11 mouse cellular contexts compared by ENCODE assay signal in the genomic region with DNA sequence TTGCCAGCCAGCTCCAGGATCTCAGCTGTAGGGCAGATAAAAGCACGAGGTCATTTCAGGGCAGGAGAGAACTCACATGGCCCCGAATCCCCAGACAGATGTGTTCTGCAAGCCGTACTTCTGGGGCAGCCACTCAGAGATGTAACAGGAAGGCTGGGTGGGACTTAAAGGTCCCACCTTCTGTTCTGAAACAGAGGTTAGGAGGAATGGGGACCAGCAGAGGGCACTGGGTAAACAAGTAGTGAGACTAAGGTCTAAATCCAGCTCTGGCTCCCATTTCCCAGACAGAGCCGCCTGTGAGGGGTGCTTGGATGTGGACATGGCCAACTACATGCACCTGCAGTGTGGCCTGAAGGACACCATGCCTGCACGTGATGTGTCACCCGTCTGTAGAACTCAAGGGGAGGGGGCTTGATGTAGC. TPM values are rescaled to one million over a fixed set of nuclear protein-coding genes. Genes with fewer than 3 reads are reported as not detected.
A peak's percentile ranks its signal among the peaks of the same experiment; 100 is the strongest.
DNase-seq lines count a peak whose midpoint lies in the region; ATAC-seq and TF ChIP-seq lines count a peak whose summit lies in the region.
"Had no signal": no experiment of that assay in that cellular context is flagged by ENCODE, and none has a peak within 500 bp of the region (broad histone marks: within the 10 kb centered on the region; RNA-seq: fewer than 3 reads in every experiment).

No protein-coding gene starts in this region.

- no peak overlapping the region for H3K4me2 ChIP-seq in kidney, postnatal 0 days (ENCODE audit: low read length)
- H3K4me2 ChIP-seq in heart, postnatal 0 days (ENCODE audit: low read depth, low read length), result no peak overlapping the region

- TF ChIP-seq CTCF in kidney, postnatal 0 days (IDR thresholded peaks at IDR 0.05; ENCODE audit: low read depth), result peak; percentile 25; the same call in 1 of the 2 replicates
- TF ChIP-seq CTCF in heart, postnatal 0 days (IDR thresholded peaks at IDR 0.05; ENCODE audit: low read depth), result peak; percentile 41

- TF ChIP-seq EP300 in heart, postnatal 0 days (IDR thresholded peaks at IDR 0.05; ENCODE audit: low read depth), result no peak

- H3K36me3 ChIP-seq in kidney, postnatal 0 days (ENCODE audit: insufficient read depth, low read length), result peaks cover 31% of the 10 kb centered on the region
- H3K36me3 ChIP-seq in heart, postnatal 0 days (replicated peaks; ENCODE audit: control insufficient read depth, insufficient read depth, low read length), result peaks cover 43% of the 10 kb centered on the region

- ATAC-seq in frontal cortex, adult (ENCODE audit: low TSS enrichment), result 0 out of 2 replicates have a peak, but pooled peaks have one; percentile 16
- ATAC-seq in kidney, postnatal 0 days (replicated peaks; ENCODE audit: low FRiP score, low read depth), result no peak
- peak; percentile 55; the same call in 1 of the 2 replicates for ATAC-seq in heart, postnatal 0 days (ENCODE audit: insufficient read depth, low read depth)

- no peak for DNase-seq in frontal cortex, postnatal 25 days (ENCODE audit: low spot score in 2 of 2)
- DNase-seq in kidney, postnatal 0 days (ENCODE audit: low spot score), result no peak
- DNase-seq in kidney, postnatal 10 days, result no peak
- peak; percentile 36 for DNase-seq in heart, postnatal 0 days (ENCODE audit: low spot score)
- DNase-seq in thymus, postnatal 0 days (ENCODE audit: low spot score), result peak; percentile 75
- DNase-seq in right cerebral cortex, adult 18-20 months, result no peak
- DNase-seq in Muller cell, postnatal 12 days (ENCODE audit: inconsistent ontology term), result no peak
- DNase-seq: cerebellum, adult 8-10 months; kidney, adult 11 months; midbrain, embryonic 14.5 days had no signal

- no peak overlapping the region for H3K9ac ChIP-seq in kidney, postnatal 0 days (ENCODE audit: low read depth, low read length)
- no peak overlapping the region for H3K9ac ChIP-seq in heart, postnatal 0 days (replicated peaks; ENCODE audit: low read depth, low read length)

- H3K4me3 ChIP-seq in kidney, postnatal 0 days (replicated peaks; ENCODE audit: low read depth, low read length), result no peak overlapping the region
- no peak overlapping the region for H3K4me3 ChIP-seq in heart, postnatal 0 days (ENCODE audit: low read depth, low read length)

- H3K9me3 ChIP-seq in kidney, postnatal 0 days (replicated peaks; ENCODE audit: low read length), result no peaks in the 10 kb centered on the region
- H3K9me3 ChIP-seq in heart, postnatal 0 days (replicated peaks; ENCODE audit: control insufficient read depth, low read length), result no peaks in the 10 kb centered on the region

- WGBS in kidney, postnatal 0 days, result 76% methylated on average over 6 of the region's 6 CpGs
- 38% methylated on average over 6 of the region's 6 CpGs for WGBS in heart, postnatal 0 days

- H3K4me1 ChIP-seq in kidney, postnatal 0 days (replicated peaks; ENCODE audit: insufficient read depth, low read length), result peaks cover 20% of the 10 kb centered on the region
- H3K4me1 ChIP-seq in heart, postnatal 0 days (ENCODE audit: control insufficient read depth, insufficient read depth), result peaks cover 28% of the 10 kb centered on the region

- no peak overlapping the region for H3K27ac ChIP-seq in kidney, postnatal 0 days
- no peak overlapping the region for H3K27ac ChIP-seq in heart, postnatal 0 days (ENCODE audit: low read depth)

- H3K27me3 ChIP-seq in kidney, postnatal 0 days (ENCODE audit: insufficient read depth, low read length), result no peaks in the 10 kb centered on the region
- H3K27me3 ChIP-seq in heart, postnatal 0 days (ENCODE audit: control insufficient read depth, insufficient read depth, low read length), result no peaks in the 10 kb centered on the region

RNA-seq across cellular contexts. Expression of gene H2afy, which starts 31.2 kb away (rescaled TPM):
- 263 and 267 TPM in 2 replicates for polyA plus RNA-seq in kidney, postnatal 0 days (2015; fragmentation: Nextera tagmentation; extraction: Ambion mirVana)
- 45.0 and 93.1 TPM in 2 replicates for total RNA-seq in heart, postnatal 0 days (2014; rRNA removed; ENCODE audit: low replicate concordance)
- 61.7 and 62.0 TPM in 2 replicates for polyA plus RNA-seq in heart, postnatal 0 days (2015; fragmentation: Nextera tagmentation; extraction: Ambion mirVana)
- 439 and 462 TPM in 2 replicates for polyA plus RNA-seq in thymus, postnatal 0 days (2015; fragmentation: Nextera tagmentation; extraction: Ambion mirVana)

Comparison
In these comparisons a context has a peak if more than half of its experiments do, and no peak if none do; other contexts are left out.
1. DNase-seq: peak in heart, postnatal 0 days (single experiment) and thymus, postnatal 0 days (single experiment); none in frontal cortex, postnatal 25 days (0 of 2), kidney, postnatal 0 days (single experiment), kidney, postnatal 10 days (single experiment), right cerebral cortex, adult 18-20 months (single experiment) and Muller cell, postnatal 12 days (single experiment).